Mouse (Mus musculus) stomach, embryonic 14.5 days (tissue): ENCODE measurements around the gene Tmco1. TPM values are rescaled to one million over a fixed set of nuclear protein-coding genes. Genes with fewer than 3 reads are reported as not detected.
A peak's percentile ranks its signal among the peaks of the same experiment; 100 is the strongest.

Source experiments
- ATAC-seq: fragments of 200-750 bp; cut with Nextera tagmentation; 2 replicates; pipeline ENCODE4 v1.8.0; 2017; ENCODE audit warnings: low read depth, moderate TSS enrichment; ENCODE audit not compliant: insufficient number of reproducible peaks, insufficient read depth, low FRiP score
- H3K27ac ChIP-seq: fragments of 300-500 bp; sonication (generic); 2 replicates; pipeline ENCODE4 v1.5.1; 2014; ENCODE audit warnings: mild to moderate bottlenecking, low read length, moderate library complexity, mixed read lengths
- H3K27me3 ChIP-seq: fragments of 300-500 bp; sonication (generic); 2 replicates; pipeline ENCODE4 v1.6.1; 2014; ENCODE audit warnings: low read length, control low read depth, mixed read lengths; ENCODE audit not compliant: control insufficient read depth, insufficient read depth
- H3K36me3 ChIP-seq: fragments of 300-500 bp; sonication (generic); 2 replicates; pipeline ENCODE4 v1.6.1; 2014; ENCODE audit warnings: mild to moderate bottlenecking, control low read depth, low read length, moderate library complexity, mixed read lengths; ENCODE audit not compliant: control insufficient read depth, insufficient read depth
- H3K4me1 ChIP-seq: fragments of 300-500 bp; sonication (generic); 2 replicates; pipeline ENCODE4 v1.6.1; 2014; ENCODE audit warnings: low read length, control low read depth, mixed read lengths; ENCODE audit not compliant: control insufficient read depth, insufficient read depth
- H3K4me2 ChIP-seq: fragments of 300-500 bp; sonication (generic); replicated peaks from 2 replicates; pipeline ENCODE4 v1.6.1; 2014; ENCODE audit warnings: low read depth, low read length, control low read depth
- H3K4me3 ChIP-seq: fragments of 300-500 bp; sonication (generic); 2 replicates; pipeline ENCODE4 v1.5.1; 2014; ENCODE audit warnings: low read depth, low read length, control low read depth
- H3K9ac ChIP-seq: fragments of 300-500 bp; sonication (generic); replicated peaks from 2 replicates; pipeline ENCODE4 v1.6.1; 2014; ENCODE audit warnings: low read depth, mild to moderate bottlenecking, control low read depth, low read length, moderate library complexity, mixed read lengths
- H3K9me3 ChIP-seq: fragments of 300-500 bp; sonication (generic); 2 replicates; pipeline ENCODE4 v1.6.1; 2016; ENCODE audit warnings: low read depth, low read length, control low read depth; ENCODE audit not compliant: control insufficient read depth
- WGBS: fragments of 180-500 bp; shearing (Covaris S2); extraction: QIAGEN DNeasy Blood & Tissue Kit; methylation state at CpG from one replicate; pipeline ENCODE4 v1.1.7; 2014; 5-methylcytosine and 5-hydroxymethylcytosine counted together
- polyA plus RNA-seq: library from polyadenylated mRNA; unstranded; fragments of >200 nt; fragmentation: Nextera tagmentation; extraction: Ambion mirVana; gene quantifications from 2 replicates; pipeline ENCODE4 v1.2.1, GENCODE M21; 2014

Gene Tmco1
- polyA plus RNA-seq, 1 experiment from 2014 or later: 87.1 TPM

DNA sequence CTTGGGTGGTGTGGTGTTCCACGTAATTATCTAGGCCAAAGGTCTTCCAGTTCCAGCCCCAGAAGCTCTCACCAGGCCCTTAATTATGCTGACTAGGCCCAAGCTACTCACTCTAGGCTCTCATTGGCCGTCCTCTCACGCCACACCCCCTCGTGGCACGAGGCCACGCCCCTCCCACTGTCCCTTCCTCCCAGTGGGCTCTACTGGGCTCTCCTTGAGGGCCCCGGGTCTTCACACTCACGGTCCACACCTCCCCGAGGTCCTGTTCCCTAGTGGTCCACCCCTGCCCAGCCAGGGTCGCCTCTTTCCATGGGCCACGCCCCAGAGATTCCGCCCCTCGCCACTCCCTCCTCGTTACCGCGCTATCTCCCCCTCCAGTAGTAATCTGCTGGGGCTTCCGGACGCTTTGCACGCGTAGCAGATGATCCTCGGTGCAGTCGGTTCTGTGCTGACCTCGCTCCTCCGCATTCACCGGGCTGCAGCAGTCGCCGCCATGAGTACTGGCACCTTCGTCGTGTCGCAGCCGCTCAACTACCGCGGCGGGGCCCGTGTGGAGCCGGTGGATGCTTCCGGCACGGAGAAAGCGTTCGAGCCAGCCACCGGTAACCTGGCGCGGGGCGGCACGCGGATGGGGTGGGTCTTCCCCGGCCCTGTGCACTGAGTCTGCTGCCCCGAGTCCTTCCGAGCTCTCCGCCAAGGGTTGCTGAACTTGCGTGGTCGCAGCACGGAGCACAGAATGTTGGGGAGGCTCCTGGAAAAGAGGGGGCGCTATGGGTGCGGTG lies 41.8 kb downstream of the Tmco1 start, which contains the start of gene Aldh9a1:
Gene Aldh9a1, plus strand, starts transcription at position 177 of the 782 bp plus-strand sequence.
- WGBS: under 1% methylated on average over 55 of the region's 55 CpGs
- Histone ChIP-seq H3K27me3 (no peaks in the 10 kb centered on the region), H3K4me1 (no peaks in the 10 kb centered on the region), H3K27ac (peak within 1 kb of the TSS; percentile 53), H3K9me3 (no peaks in the 10 kb centered on the region), H3K4me2 (peak within 1 kb of the TSS; percentile 58), H3K36me3 (peaks cover 4% of the 10 kb centered on the region; the same call in 1 of the 2 replicates), H3K9ac (peak within 1 kb of the TSS; percentile 47), H3K4me3 (peak within 1 kb of the TSS; percentile 67)
- ATAC-seq: peak; percentile 98

DNA sequence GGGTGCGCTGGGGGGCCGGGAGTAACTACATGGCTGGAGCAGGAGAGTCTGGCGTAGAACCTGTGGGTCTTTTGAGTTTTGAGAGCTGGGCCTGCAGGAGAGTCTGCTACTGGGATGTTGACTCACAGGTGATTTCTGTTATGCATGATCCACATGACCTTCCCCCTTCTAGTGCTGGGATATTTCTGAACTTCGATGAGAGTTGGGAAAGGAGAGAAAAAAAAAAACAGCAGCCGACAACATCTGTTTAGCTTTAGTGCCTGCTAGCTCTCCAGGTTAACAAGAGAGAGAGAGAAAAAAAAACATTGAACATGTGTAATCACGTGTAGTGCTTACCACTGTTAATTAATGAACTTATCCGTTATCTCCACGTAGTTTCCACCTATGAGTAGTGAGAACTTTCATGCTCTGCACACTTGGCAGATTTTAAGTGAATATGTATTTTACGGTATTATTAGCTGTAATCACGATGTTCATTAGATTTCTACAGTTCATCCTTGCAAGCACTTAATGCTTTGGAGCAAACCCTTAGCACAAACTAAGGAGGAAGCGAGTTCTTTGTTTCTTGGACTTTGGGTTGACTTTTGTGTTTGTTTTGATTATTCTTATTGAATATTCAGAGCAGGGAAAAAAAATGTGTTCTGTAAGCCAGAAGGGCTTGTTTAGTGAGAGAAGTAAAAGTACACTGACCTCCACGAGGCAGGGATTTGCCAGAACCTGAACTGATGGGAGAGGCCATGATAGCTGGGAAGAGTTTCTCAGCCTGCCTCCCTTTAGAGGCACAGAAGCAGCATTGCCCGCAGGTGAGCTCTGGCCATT lies 42.6 kb downstream of the Tmco1 start:
- H3K4me3 ChIP-seq: peak overlapping the region; percentile 67
- peak overlapping the region; percentile 58 for H3K4me2 ChIP-seq
- ATAC-seq: peak; percentile 2; the same call in 1 of the 2 replicates
- H3K9ac ChIP-seq: peak overlapping the region; percentile 47; the same call in 1 of the 2 replicates
- H3K36me3 ChIP-seq: peaks cover 8% of the 10 kb centered on the region; the same call in 1 of the 2 replicates
- peak overlapping the region; percentile 53 for H3K27ac ChIP-seq
- no peaks in the 10 kb centered on the region for H3K27me3 ChIP-seq
- WGBS: 31% methylated on average over 13 of the region's 13 CpGs
- no peaks in the 10 kb centered on the region for H3K4me1 ChIP-seq
- H3K9me3 ChIP-seq: no peaks in the 10 kb centered on the region

DNA sequence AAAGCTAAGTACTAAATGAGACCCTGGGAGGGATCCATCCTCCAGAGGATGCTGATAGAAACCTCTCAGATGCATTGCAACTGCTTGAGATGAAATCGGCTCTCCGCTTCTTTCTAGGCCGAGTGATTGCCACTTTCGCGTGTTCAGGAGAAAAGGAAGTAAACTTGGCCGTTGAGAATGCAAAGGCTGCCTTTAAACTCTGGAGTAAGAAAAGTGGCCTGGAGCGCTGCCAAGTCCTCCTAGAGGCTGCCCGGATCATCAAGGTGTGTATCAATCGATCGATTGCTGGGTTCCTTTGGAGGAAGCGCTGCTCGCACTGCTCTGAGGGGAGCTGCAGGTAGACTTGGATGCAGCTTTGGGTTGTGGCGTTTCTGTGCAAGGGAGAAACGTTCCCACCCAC lies 44.2 kb downstream of the Tmco1 start:
- H3K9me3 ChIP-seq: no peaks in the 10 kb centered on the region
- no peak overlapping the region for H3K4me2 ChIP-seq
- H3K4me3 ChIP-seq: no peak overlapping the region
- ATAC-seq: no peak
- 86% methylated on average over 14 of the region's 14 CpGs for WGBS
- H3K27me3 ChIP-seq: no peaks in the 10 kb centered on the region
- no peak overlapping the region for H3K9ac ChIP-seq
- H3K27ac ChIP-seq: no peak overlapping the region
- H3K36me3 ChIP-seq: peaks cover 12% of the 10 kb centered on the region
- H3K4me1 ChIP-seq: no peaks in the 10 kb centered on the region

DNA sequence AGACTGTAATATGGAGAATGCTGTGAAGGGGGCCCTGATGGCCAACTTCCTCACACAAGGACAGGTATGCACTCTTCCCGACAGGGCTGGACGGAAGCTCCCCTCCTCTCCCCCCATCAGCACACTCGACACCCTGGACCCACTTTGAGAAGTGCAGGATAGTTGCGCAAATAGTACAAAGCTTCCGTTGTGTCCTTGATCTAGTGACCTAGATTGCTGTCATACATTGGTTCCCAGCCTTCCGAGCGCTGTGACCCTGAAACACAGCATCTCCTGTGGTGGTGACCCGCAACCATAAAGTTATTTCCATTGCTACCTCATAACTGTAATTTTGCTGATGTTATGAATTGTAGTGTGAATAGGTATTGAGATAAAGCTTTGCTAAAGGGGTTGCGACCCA lies 49.2 kb downstream of the Tmco1 start:
- ATAC-seq: no peak
- no peaks in the 10 kb centered on the region for H3K27me3 ChIP-seq
- no peak overlapping the region for H3K9ac ChIP-seq
- H3K9me3 ChIP-seq: no peaks in the 10 kb centered on the region
- H3K4me2 ChIP-seq: no peak overlapping the region
- peaks cover 15% of the 10 kb centered on the region for H3K36me3 ChIP-seq
- 95% methylated on average over 9 of the region's 9 CpGs for WGBS
- H3K4me1 ChIP-seq: no peaks in the 10 kb centered on the region
- H3K4me3 ChIP-seq: no peak overlapping the region
- no peak overlapping the region for H3K27ac ChIP-seq

DNA sequence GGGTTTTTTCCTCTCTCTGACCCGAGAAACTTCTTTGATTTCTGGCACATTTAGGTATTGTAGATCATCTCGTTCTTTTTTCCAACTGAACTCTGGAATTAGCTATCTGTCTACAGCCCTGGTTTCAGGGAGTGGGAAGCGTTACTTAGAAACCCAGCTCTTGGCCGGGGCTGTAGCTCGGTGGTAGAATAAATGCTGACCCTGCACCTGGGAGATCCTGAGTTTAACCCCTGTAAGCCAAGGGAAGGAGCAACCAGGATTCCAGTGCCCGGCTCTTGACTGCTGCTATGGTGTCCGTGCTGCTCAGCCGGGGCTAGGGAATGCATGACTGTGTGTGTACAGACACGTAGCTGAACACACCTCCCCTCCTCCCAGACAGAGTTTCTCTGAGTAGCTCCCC lies 50.6 kb downstream of the Tmco1 start:
- Histone ChIP-seq H3K9me3 (no peaks in the 10 kb centered on the region), H3K4me1 (no peaks in the 10 kb centered on the region), H3K9ac (no peak overlapping the region), H3K27ac (no peak overlapping the region), H3K4me2 (no peak overlapping the region), H3K27me3 (no peaks in the 10 kb centered on the region), H3K4me3 (no peak overlapping the region), H3K36me3 (peaks cover 18% of the 10 kb centered on the region)
- WGBS: 83% methylated on average over 9 of the region's 9 CpGs
- ATAC-seq: no peak

DNA sequence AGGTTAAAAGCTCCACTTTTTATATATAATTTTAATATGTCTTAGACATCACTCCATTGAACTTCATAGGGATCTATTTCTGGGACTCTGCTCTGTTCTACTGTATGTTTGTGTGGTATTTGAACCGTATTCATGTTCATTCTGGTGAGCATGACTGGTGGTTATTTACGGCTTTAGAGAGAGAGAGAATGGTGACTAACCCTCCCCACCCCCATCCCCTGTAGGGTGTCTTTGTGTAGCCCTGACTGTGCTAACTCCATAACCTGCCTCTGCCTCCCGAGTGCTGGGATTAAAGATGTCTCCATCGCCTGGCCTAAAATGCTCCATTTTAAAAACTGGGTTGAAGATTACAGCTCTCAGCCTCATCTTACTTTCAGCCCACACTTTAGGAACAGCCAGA lies 52.1 kb downstream of the Tmco1 start:
- H3K36me3 ChIP-seq: peaks cover 14% of the 10 kb centered on the region
- no peak for ATAC-seq
- no peak overlapping the region for H3K27ac ChIP-seq
- H3K4me1 ChIP-seq: no peaks in the 10 kb centered on the region
- H3K27me3 ChIP-seq: no peaks in the 10 kb centered on the region
- no peak overlapping the region for H3K9ac ChIP-seq
- 79% methylated on average over 4 of the region's 4 CpGs for WGBS
- no peaks in the 10 kb centered on the region for H3K9me3 ChIP-seq
- no peak overlapping the region for H3K4me2 ChIP-seq
- no peak overlapping the region for H3K4me3 ChIP-seq

DNA sequence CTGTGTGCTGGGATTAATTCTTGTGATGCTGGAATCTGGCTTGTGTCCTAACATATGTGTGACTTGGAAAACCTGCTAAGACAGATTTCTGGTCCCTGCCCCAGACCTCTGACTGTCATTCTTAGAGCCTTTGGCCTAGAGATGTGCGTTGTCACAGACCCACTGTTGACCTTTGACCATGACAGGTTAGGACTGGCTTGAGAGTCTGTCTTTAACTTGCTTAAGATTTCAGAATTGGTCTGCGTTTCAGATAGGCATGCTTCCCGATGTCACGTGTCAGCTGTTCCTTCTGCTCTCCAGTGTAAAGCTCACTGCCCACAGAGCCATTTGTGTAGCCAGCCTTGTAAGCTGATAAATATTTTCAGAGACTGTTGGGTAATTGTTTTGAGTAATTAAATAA lies 54.6 kb downstream of the Tmco1 start:
- Histone ChIP-seq H3K27ac (no peak overlapping the region), H3K27me3 (no peaks in the 10 kb centered on the region), H3K4me2 (no peak overlapping the region), H3K36me3 (peaks cover 17% of the 10 kb centered on the region), H3K9ac (no peak overlapping the region), H3K9me3 (no peaks in the 10 kb centered on the region), H3K4me1 (no peaks in the 10 kb centered on the region), H3K4me3 (no peak overlapping the region)
- no peak for ATAC-seq
- WGBS: 76% methylated on average over 4 of the region's 4 CpGs

DNA sequence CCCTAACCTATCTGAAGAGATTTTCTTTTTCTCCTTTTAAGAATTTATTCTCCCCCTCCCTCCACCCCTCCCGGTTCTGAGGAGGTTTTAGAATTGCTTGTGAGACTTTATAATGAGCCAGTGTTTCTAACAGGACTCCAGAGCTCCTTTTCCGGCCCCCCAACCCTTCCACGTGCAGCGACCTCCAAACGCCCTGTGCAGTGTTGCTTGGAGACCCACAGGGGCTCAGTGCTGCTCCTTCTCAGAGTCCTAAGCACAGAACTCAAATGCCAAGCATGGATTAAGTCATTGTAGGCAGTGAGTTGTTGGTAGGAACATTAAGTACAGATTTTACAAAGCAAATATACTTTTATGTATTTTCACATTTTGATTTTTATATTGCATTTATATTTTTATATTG lies 55.1 kb downstream of the Tmco1 start:
- H3K4me1 ChIP-seq: no peaks in the 10 kb centered on the region
- no peak for ATAC-seq
- WGBS: 73% methylated on average over 5 of the region's 5 CpGs

More for the DNA sequence above, 55.1 kb downstream of the Tmco1 start:
- no peak overlapping the region for H3K9ac ChIP-seq
- no peak overlapping the region for H3K27ac ChIP-seq
- peaks cover 17% of the 10 kb centered on the region for H3K36me3 ChIP-seq
- no peaks in the 10 kb centered on the region for H3K9me3 ChIP-seq
- H3K4me2 ChIP-seq: no peak overlapping the region
- H3K27me3 ChIP-seq: no peaks in the 10 kb centered on the region
- no peak overlapping the region for H3K4me3 ChIP-seq
